Mouse (Mus musculus) hindbrain, embryonic 14.5 days (tissue): ENCODE results near the gene Hid1. TPM values are rescaled to one million over a fixed set of nuclear protein-coding genes. Genes with fewer than 3 reads are reported as not detected.

Experiments
- ATAC-seq: fragments of 200-750 bp; cut with Nextera tagmentation; 2 replicates; pipeline ENCODE4 v1.8.0; 2017; ENCODE audit warnings: moderate number of reproducible peaks, mild to moderate bottlenecking, moderate TSS enrichment, moderate library complexity; ENCODE audit not compliant: low FRiP score
- DNase-seq: peaks from one replicate; pipeline ENCODE4 v3.0.0-alpha.2; 2015; ENCODE audit warnings: low spot score
- H3K27ac ChIP-seq: fragments of 300-500 bp; sonication (generic); 2 replicates; pipeline ENCODE4 v1.5.1; 2014; ENCODE audit warnings: mild to moderate bottlenecking, moderate library complexity
- H3K27me3 ChIP-seq: fragments of 300-500 bp; sonication (generic); 2 replicates; pipeline ENCODE4 v1.6.1; 2014; ENCODE audit warnings: mild to moderate bottlenecking, low read length, mixed read lengths; ENCODE audit not compliant: control insufficient read depth, insufficient read depth
- H3K36me3 ChIP-seq: fragments of 300-500 bp; sonication (generic); replicated peaks from 2 replicates; pipeline ENCODE4 v1.6.1; 2014; ENCODE audit not compliant: control insufficient read depth, insufficient read depth
- H3K4me1 ChIP-seq: fragments of 300-500 bp; sonication (generic); replicated peaks from 2 replicates; pipeline ENCODE4 v1.6.1; 2014; ENCODE audit warnings: antibody characterized with exemption, low read length, mixed read lengths; ENCODE audit not compliant: control insufficient read depth, insufficient read depth
- H3K4me2 ChIP-seq: fragments of 300-500 bp; sonication (generic); replicated peaks from 2 replicates; pipeline ENCODE4 v1.6.1; 2014; ENCODE audit warnings: mild to moderate bottlenecking, moderate library complexity
- H3K4me3 ChIP-seq: fragments of 300-500 bp; sonication (generic); replicated peaks from 2 replicates; pipeline ENCODE4 v1.5.1; 2014; ENCODE audit warnings: mild to moderate bottlenecking, low read length
- H3K9ac ChIP-seq: fragments of 300-500 bp; sonication (generic); 2 replicates; pipeline ENCODE4 v1.6.1; 2014
- H3K9me3 ChIP-seq: fragments of 300-500 bp; sonication (generic); 2 replicates; pipeline ENCODE4 v1.6.1; 2016; ENCODE audit warnings: low read length; ENCODE audit not compliant: control insufficient read depth
- WGBS: fragments of 180-500 bp; shearing (Covaris S2); extraction: QIAGEN DNeasy Blood & Tissue Kit; methylation state at CpG from one replicate; pipeline ENCODE4 v1.1.7; 2014; 5-methylcytosine and 5-hydroxymethylcytosine counted together
- polyA plus RNA-seq: library from polyadenylated mRNA; unstranded; fragments of >200 nt; fragmentation: Nextera tagmentation; extraction: Ambion mirVana; gene quantifications from 2 replicates; pipeline ENCODE4 v1.2.1, GENCODE M21; 2014

Hid1 gene
- polyA plus RNA-seq, result 44.5 and 50.2 TPM in 2 replicates

GRCm38 (mm10) chr11:115367395-115367944 lies at the start of gene Hid1:
Hid1 (minus strand) TSS chr11:115367756.
- Histone ChIP-seq H3K36me3 (no peaks in the 10 kb centered on the region), H3K4me3 (peak within 1 kb of the TSS; percentile 82), H3K4me2 (peak within 1 kb of the TSS; percentile 94), H3K4me1 (peaks cover 22% of the 10 kb centered on the region), H3K27ac (peak within 1 kb of the TSS; percentile 85), H3K9me3 (no peaks in the 10 kb centered on the region), H3K27me3 (0 out of 2 replicates have a peak, but pooled peaks cover 3% of the 10 kb centered on the region), H3K9ac (peak within 1 kb of the TSS; percentile 87)
- ATAC-seq (peak; percentile 80), DNase-seq (peak; percentile 83)
- WGBS, result 1% methylated on average over 39 of the region's 39 CpGs

- Histone ChIP-seq H3K36me3 (peaks cover 53% of the 10 kb centered on the region), H3K9me3 (no peaks in the 10 kb centered on the region), H3K27ac (peak overlapping the region; percentile 80), H3K4me2 (peak overlapping the region; percentile 19; the same call in 1 of the 2 replicates), H3K27me3 (no peaks in the 10 kb centered on the region), H3K4me3 (no peak overlapping the region), H3K4me1 (peaks cover 34% of the 10 kb centered on the region), H3K9ac (0 out of 2 replicates have a peak overlapping the region, but pooled peaks have one; percentile 2)
- ATAC-seq (no peak), DNase-seq (no peak)
- 20% methylated on average over 7 of the region's 7 CpGs for WGBS
Observed at GRCm38 (mm10) chr11:115409556-115409955, 42.0 kb upstream of the Hid1 start.

GRCm38 (mm10) chr11:115408266-115408920 lies 40.8 kb upstream of the Hid1 start:
- Histone ChIP-seq H3K4me3 (no peak overlapping the region), H3K27me3 (no peaks in the 10 kb centered on the region), H3K27ac (peak overlapping the region; percentile 80), H3K36me3 (peaks cover 53% of the 10 kb centered on the region), H3K9ac (0 out of 2 replicates have a peak overlapping the region, but pooled peaks have one; percentile 2), H3K9me3 (no peaks in the 10 kb centered on the region), H3K4me2 (no peak overlapping the region), H3K4me1 (peaks cover 31% of the 10 kb centered on the region)
- 77% methylated on average over 6 of the region's 6 CpGs for WGBS
- no peak for ATAC-seq
- DNase-seq, result no peak

GRCm38 (mm10) chr11:115406858-115407401 lies 39.4 kb upstream of the Hid1 start:
- H3K4me3 ChIP-seq, result no peak overlapping the region
- H3K4me1 ChIP-seq, result peaks cover 22% of the 10 kb centered on the region
- H3K9me3 ChIP-seq, result no peaks in the 10 kb centered on the region
- no peaks in the 10 kb centered on the region for H3K27me3 ChIP-seq
- WGBS, result 96% methylated on average over 17 of the region's 17 CpGs
- no peak overlapping the region for H3K9ac ChIP-seq
- DNase-seq (no peak), ATAC-seq (no peak)
- H3K27ac ChIP-seq, result no peak overlapping the region
- peaks cover 53% of the 10 kb centered on the region for H3K36me3 ChIP-seq
- H3K4me2 ChIP-seq, result no peak overlapping the region

- H3K27ac ChIP-seq, result no peak overlapping the region
- DNase-seq (no peak), ATAC-seq (no peak)
- 95% methylated on average over 6 of the region's 6 CpGs for WGBS
- peaks cover 45% of the 10 kb centered on the region for H3K36me3 ChIP-seq
- H3K9me3 ChIP-seq, result no peaks in the 10 kb centered on the region
- H3K4me1 ChIP-seq, result peaks cover 24% of the 10 kb centered on the region
- no peak overlapping the region for H3K4me2 ChIP-seq
- no peak overlapping the region for H3K9ac ChIP-seq
- H3K4me3 ChIP-seq, result no peak overlapping the region
- no peaks in the 10 kb centered on the region for H3K27me3 ChIP-seq
Observed at GRCm38 (mm10) chr11:115405723-115406122, 38.2 kb upstream of the Hid1 start.

GRCm38 (mm10) chr11:115403338-115404124 lies 36.0 kb upstream of the Hid1 start, which contains the start of gene Mrpl58:
Mrpl58 (plus strand) TSS chr11:115403752.
- peak within 1 kb of the TSS; percentile 86 for H3K4me2 ChIP-seq
- ATAC-seq (peak; percentile 80), DNase-seq (peak; percentile 83)
- WGBS, result 4% methylated on average over 50 of the region's 50 CpGs
- H3K27me3 ChIP-seq, result no peaks in the 10 kb centered on the region
- H3K4me3 ChIP-seq, result peak within 1 kb of the TSS; percentile 52
- H3K9me3 ChIP-seq, result no peaks in the 10 kb centered on the region
- H3K4me1 ChIP-seq, result peaks cover 22% of the 10 kb centered on the region
- H3K27ac ChIP-seq, result peak within 1 kb of the TSS; percentile 82
- H3K9ac ChIP-seq, result peak within 1 kb of the TSS; percentile 79
- H3K36me3 ChIP-seq, result peaks cover 28% of the 10 kb centered on the region

- Histone ChIP-seq H3K4me2 (0 out of 2 replicates have a peak overlapping the region, but pooled peaks have one; percentile 3), H3K9me3 (no peaks in the 10 kb centered on the region), H3K36me3 (peaks cover 14% of the 10 kb centered on the region), H3K27me3 (no peaks in the 10 kb centered on the region), H3K27ac (peak overlapping the region; percentile 75), H3K4me3 (no peak overlapping the region), H3K4me1 (peaks cover 22% of the 10 kb centered on the region), H3K9ac (no peak overlapping the region)
- DNase-seq, result no peak
- 28% methylated on average over 11 of the region's 11 CpGs for WGBS
- ATAC-seq, result no peak
Observed at GRCm38 (mm10) chr11:115400630-115401391, 33.3 kb upstream of the Hid1 start.

- ATAC-seq, result no peak
- H3K36me3 ChIP-seq, result peaks cover 18% of the 10 kb centered on the region
- peaks cover 18% of the 10 kb centered on the region for H3K4me1 ChIP-seq
- no peak overlapping the region; the same call in 1 of the 2 replicates for H3K27ac ChIP-seq
- no peak overlapping the region for H3K9ac ChIP-seq
- no peak overlapping the region for H3K4me2 ChIP-seq
- no peak for DNase-seq
- WGBS, result 89% methylated on average over 3 of the region's 3 CpGs
- H3K9me3 ChIP-seq, result no peaks in the 10 kb centered on the region
- H3K4me3 ChIP-seq, result no peak overlapping the region
- H3K27me3 ChIP-seq, result no peaks in the 10 kb centered on the region
Observed at GRCm38 (mm10) chr11:115400126-115400525, 32.6 kb upstream of the Hid1 start.
